In the genomic region with DNA sequence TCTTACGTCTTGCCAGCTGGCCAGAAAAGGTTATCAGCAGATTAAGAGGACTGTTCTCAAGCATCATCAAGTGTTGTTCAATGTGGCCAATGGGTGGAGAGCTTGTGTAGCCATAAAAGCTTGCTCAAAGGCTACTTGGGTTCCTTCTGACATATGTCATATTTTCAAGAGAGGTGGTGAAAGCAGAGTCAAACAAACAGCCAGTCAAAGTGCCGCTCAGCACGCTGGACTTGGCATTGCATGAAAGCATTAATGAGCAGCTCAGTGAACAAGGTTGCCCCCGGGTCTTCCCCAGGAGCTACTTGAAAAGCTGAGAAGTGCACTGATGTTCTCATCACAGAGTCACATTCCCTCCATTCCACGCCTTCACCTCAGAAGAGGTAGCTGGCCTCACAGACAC, we compare ENCODE assay signal across 21 mouse cellular contexts.
"Had no signal": no experiment of that assay in that cellular context is flagged by ENCODE, and none has a peak within 500 bp of the region (broad histone marks: within the 10 kb centered on the region; RNA-seq: fewer than 3 reads in every experiment).

No protein-coding gene starts in this region.

- H3K4me2 ChIP-seq: kidney, embryonic 15.5 days; limb, embryonic 12.5 days; limb, embryonic 15.5 days; liver, embryonic 11.5 days; midbrain, embryonic 13.5 days; neural tube, embryonic 13.5 days; stomach, embryonic 15.5 days had no signal

- H3K4me1 ChIP-seq: kidney, embryonic 15.5 days; limb, embryonic 12.5 days; limb, embryonic 15.5 days; megakaryocyte, embryonic 14.5 days; midbrain, embryonic 10.5 days; midbrain, embryonic 13.5 days; neural tube, embryonic 13.5 days; stomach, embryonic 15.5 days had no signal

- DNase-seq: kidney, adult 8-10 months; kidney, postnatal 14 days; kidney, postnatal 4 days; left cerebral cortex, postnatal 4 days; liver, postnatal 0 days; retina, postnatal 1 day; right cerebral cortex, postnatal 25 days; spleen, adult 18-20 months; thymus, postnatal 25 days had no signal

- H3K36me3 ChIP-seq: kidney, embryonic 15.5 days; limb, embryonic 12.5 days; limb, embryonic 15.5 days; midbrain, embryonic 10.5 days; midbrain, embryonic 13.5 days; neural tube, embryonic 13.5 days; stomach, embryonic 15.5 days had no signal

- H3K9ac ChIP-seq: kidney, embryonic 15.5 days; limb, embryonic 12.5 days; limb, embryonic 15.5 days; liver, embryonic 14.5 days; liver, postnatal 0 days; midbrain, embryonic 13.5 days; neural tube, embryonic 13.5 days; stomach, embryonic 15.5 days had no signal

- H3K4me3 ChIP-seq: kidney, embryonic 15.5 days; limb, embryonic 12.5 days; limb, embryonic 15.5 days; megakaryocyte, embryonic 14.5 days; midbrain, embryonic 10.5 days; midbrain, embryonic 13.5 days; myocyte; neural tube, embryonic 13.5 days; stomach, embryonic 15.5 days had no signal

- ATAC-seq: liver, postnatal 0 days; midbrain, embryonic 13.5 days; midbrain, embryonic 16.5 days had no signal

- H3K9me3 ChIP-seq: kidney, embryonic 15.5 days; limb, embryonic 12.5 days; limb, embryonic 15.5 days; megakaryocyte, embryonic 14.5 days; midbrain, embryonic 10.5 days; midbrain, embryonic 13.5 days; neural tube, embryonic 13.5 days; stomach, embryonic 15.5 days had no signal

- H3K27ac ChIP-seq: kidney, embryonic 15.5 days; limb, embryonic 12.5 days; limb, embryonic 15.5 days; liver, embryonic 14.5 days; midbrain, embryonic 10.5 days; midbrain, embryonic 13.5 days; neural tube, embryonic 13.5 days; stomach, embryonic 15.5 days had no signal

- H3K27me3 ChIP-seq: kidney, embryonic 15.5 days; limb, embryonic 12.5 days; limb, embryonic 15.5 days; midbrain, embryonic 13.5 days; neural tube, embryonic 13.5 days; stomach, embryonic 15.5 days had no signal
